Mouse (Mus musculus) cortical plate, adult 2 months (tissue): ENCODE results near the gene Mpdu1. TPM values are rescaled to one million over a fixed set of nuclear protein-coding genes. Genes with fewer than 3 reads are reported as not detected.

Source experiments
- H3K27ac ChIP-seq: fragments of 200-500 bp; 2 replicates; pipeline ENCODE4 v1.5.1; 2012; ENCODE audit warnings: low read length, control low read depth, inconsistent platforms; ENCODE audit not compliant: insufficient read depth
- H3K4me1 ChIP-seq: fragments of 200-500 bp; 2 replicates; pipeline ENCODE4 v1.6.1; 2011; ENCODE audit warnings: low read length; ENCODE audit not compliant: control insufficient read depth, insufficient read depth
- H3K4me3 ChIP-seq: fragments of 200-500 bp; 2 replicates; pipeline ENCODE4 v1.5.1; 2011; ENCODE audit warnings: mild to moderate bottlenecking, low read length, control low read depth; ENCODE audit not compliant: insufficient read depth
- CTCF ChIP-seq: fragments of 200-500 bp; IDR thresholded peaks from 2 replicates; pipeline ENCODE4 v1.5.1; 2011; ENCODE audit warnings: mild to moderate bottlenecking, control low read depth, low read length; ENCODE audit not compliant: insufficient read depth; ENCODE audit errors: extremely low read depth
- POLR2A ChIP-seq: fragments of 200-500 bp; IDR thresholded peaks from 2 replicates; pipeline ENCODE4 v1.6.1; 2011; ENCODE audit warnings: mild to moderate bottlenecking, low read length, control low read depth; ENCODE audit not compliant: insufficient read depth; ENCODE audit errors: extremely low read depth
- polyA plus RNA-seq: library from polyadenylated mRNA; depleted of rRNA; stranded (reverse); fragments of >200 nt; gene quantifications from 2 replicates; pipeline ENCODE4 v1.2.3, GENCODE M21; 2012

Mpdu1 gene
- polyA plus RNA-seq, 1 experiment = 92.8 TPM

DNA sequence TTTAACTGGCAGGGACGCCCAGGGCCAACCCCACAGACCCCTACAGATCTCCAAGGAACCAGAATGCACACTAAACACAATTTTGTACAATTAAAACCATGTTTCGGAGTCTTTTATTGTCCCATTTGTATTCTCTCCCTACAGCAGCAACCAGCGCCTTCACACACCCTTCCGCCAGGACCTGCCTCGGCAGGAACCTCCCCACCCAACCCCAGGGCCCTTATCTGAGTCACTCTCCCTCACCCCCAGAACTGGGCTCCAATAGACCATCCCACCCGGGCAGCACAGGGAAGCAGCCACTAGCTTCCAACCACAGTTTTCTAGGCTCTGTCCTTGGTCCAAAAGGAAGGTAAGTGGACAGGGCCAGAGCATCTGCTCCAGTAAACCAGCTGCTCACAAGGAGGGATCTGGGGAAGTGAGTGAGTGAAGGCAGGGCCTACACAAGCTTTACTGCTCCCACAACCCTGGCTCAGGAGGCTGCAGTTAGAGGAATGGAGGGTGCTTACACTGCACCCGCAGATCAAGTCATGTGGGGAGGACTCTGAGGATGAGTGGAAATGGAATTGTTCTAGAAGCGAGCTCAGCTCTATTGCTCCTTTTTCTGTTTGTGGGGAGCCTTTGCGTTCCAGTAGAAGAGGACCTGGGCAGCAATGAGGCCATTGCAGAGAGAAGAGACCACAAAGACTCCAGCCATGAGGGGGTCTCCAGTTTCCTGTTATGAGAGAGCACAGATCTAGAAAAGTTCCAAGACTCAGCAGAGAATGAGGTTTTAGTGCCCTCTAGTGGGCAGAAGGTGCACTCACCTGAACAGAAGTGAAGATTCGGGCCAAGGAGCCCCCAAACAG, 5.6 kb downstream of the Mpdu1 start:
- H3K4me3 ChIP-seq = no peak overlapping the region
- H3K4me1 ChIP-seq = no peaks in the 10 kb centered on the region
- H3K27ac ChIP-seq = no peak overlapping the region
- TF ChIP-seq CTCF (peak; percentile 72), POLR2A (no peak)

DNA sequence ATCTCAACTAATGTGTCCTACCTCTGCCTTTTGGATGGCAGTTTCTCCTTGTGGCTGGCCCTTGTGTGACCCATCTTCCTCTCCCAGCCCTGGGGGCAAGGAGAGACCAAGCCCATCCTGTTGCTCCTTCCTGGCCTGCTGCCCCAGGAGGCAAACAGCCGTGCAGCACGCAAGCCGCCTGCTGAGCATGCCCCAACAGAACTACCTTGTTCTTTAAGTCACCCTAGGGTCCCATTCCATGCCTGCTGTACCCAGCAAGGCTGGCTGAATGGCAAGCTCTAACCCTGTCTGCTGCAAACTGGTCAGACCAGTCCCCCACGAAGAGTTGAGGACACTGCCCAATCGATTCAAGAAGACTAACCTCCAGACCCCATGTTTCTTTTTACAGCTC, 6.4 kb downstream of the Mpdu1 start:
- TF ChIP-seq POLR2A = no peak
- TF ChIP-seq CTCF = no peak
- Histone ChIP-seq H3K27ac (no peak overlapping the region), H3K4me1 (no peaks in the 10 kb centered on the region), H3K4me3 (no peak overlapping the region)

DNA sequence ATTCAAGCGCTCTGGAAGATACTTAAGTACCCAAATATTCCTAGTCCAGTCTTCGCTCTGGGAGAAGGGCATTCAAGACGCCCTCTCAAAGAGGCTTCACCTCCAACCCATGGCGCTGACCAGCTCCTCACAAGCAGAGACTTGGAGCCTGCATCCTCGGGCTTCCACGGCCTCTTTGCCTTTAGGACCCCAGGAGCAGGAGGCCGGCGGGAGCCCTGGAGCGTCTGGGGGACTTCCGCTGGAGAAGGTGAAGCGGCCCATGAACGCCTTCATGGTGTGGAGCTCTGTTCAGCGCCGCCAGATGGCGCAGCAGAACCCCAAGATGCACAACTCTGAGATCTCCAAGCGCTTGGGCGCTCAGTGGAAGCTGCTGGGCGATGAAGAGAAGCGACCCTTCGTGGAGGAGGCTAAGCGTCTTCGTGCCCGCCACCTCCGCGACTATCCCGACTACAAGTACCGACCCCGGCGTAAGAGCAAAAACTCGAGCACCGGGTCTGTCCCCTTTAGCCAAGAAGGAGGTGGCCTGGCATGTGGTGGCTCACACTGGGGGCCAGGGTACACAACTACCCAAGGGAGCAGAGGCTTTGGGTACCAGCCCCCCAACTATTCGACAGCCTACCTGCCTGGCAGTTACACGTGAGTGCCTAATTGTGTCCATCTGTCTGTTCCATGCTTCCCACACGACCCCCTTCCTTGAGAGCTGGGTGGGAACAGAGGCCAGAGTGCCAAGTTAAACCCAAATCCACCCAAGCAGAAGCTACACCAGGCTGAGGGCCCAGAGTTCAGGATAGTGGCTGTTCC, 7.0 kb downstream of the Mpdu1 start, which contains the start of gene Sox15:
TSS of gene Sox15 (plus strand) at position 51 of the 801 bp plus-strand sequence.
- Histone ChIP-seq H3K4me1 (no peaks in the 10 kb centered on the region), H3K4me3 (no peak within 1 kb of the TSS), H3K27ac (no peak within 1 kb of the TSS)
- TF ChIP-seq POLR2A = no peak
- peak; percentile 65 for TF ChIP-seq CTCF

DNA sequence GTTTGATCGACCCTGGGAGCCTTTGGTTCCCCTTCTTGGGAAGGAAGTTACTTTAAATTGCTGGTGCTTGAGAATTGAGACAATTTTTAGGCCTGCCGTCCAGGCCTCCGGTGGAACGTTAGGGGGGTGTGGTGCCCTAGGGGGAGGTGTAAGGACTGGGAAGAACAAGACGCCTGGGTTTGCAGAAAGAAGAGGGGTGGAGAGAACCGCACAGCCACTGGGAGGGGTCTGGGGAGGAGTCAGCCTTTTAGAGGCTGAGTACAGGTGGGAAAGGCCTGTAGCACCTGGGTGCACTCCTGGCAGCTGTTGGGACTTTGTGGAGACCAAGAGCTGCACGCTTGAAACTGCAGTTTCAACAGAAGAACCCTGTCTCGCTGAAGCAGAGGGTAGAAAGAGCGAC, 7.7 kb downstream of the Mpdu1 start:
- TF ChIP-seq POLR2A = no peak
- TF ChIP-seq CTCF = no peak
- Histone ChIP-seq H3K4me1 (no peaks in the 10 kb centered on the region), H3K27ac (no peak overlapping the region), H3K4me3 (no peak overlapping the region)

DNA sequence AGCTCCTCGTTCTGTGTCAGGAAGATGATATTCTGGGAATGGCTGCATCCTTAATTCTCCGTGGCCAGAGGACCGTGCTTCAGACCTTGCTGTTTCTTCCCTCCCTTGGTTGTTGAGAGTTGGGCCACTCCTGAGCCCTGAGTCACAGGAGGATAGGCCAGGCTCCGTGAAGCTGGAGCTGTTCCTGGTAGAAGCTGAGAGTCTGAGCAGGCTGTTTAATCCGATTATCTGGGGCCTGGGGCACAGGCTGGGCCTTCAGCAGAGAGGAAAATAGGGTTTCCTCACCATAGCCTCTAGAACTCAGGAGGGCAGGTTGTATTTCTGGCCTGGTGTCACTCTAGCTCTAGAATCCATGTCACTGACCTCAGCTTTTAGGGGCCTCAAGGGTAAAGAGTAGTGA, 9.0 kb downstream of the Mpdu1 start:
- Histone ChIP-seq H3K4me1 (no peaks in the 10 kb centered on the region), H3K27ac (no peak overlapping the region), H3K4me3 (no peak overlapping the region)
- no peak for TF ChIP-seq POLR2A
- TF ChIP-seq CTCF = no peak

DNA sequence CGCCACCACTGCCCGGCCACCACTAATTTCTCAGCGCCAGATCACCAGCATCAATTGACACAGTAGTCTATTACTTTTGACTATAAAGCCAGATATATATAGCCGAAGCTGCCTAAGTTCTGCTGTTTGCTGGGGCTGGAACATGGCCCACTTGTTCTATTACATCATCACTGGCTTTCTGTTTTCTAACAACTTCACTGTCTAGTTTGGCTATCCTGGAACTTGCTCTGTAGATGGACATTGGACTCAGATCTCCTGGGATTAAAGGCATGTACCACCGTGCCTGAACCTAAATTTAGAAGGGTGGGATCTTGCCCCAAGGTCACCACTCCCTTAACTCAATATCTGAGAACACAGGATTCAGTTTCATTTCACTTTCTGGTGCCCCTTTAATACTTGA, 16.6 kb downstream of the Mpdu1 start:
- H3K4me3 ChIP-seq = no peak overlapping the region
- H3K4me1 ChIP-seq = no peaks in the 10 kb centered on the region
- TF ChIP-seq CTCF = no peak
- TF ChIP-seq POLR2A = no peak
- no peak overlapping the region for H3K27ac ChIP-seq

DNA sequence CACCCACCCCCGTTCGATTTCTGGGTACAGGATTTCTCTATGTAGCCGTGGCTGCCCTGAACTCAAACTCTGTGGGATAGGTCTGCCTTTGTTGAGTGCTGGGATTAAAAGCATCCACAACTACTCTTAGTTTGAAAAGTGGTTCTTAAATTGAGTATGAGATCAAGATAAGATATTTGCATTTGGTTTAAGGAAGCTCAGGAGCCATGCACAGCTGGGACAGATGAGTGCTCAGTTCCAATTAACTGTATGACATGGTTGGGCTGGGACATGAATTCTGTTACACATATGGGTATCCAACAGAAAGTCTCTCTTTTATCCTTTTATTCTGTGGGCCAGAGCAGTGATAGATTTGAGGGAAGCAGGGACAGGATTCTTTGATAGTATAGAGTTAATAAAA, 27.0 kb downstream of the Mpdu1 start:
- Histone ChIP-seq H3K27ac (no peak overlapping the region), H3K4me3 (no peak overlapping the region), H3K4me1 (peaks cover 1% of the 10 kb centered on the region; the same call in 1 of the 2 replicates)
- TF ChIP-seq POLR2A (no peak), CTCF (no peak)

DNA sequence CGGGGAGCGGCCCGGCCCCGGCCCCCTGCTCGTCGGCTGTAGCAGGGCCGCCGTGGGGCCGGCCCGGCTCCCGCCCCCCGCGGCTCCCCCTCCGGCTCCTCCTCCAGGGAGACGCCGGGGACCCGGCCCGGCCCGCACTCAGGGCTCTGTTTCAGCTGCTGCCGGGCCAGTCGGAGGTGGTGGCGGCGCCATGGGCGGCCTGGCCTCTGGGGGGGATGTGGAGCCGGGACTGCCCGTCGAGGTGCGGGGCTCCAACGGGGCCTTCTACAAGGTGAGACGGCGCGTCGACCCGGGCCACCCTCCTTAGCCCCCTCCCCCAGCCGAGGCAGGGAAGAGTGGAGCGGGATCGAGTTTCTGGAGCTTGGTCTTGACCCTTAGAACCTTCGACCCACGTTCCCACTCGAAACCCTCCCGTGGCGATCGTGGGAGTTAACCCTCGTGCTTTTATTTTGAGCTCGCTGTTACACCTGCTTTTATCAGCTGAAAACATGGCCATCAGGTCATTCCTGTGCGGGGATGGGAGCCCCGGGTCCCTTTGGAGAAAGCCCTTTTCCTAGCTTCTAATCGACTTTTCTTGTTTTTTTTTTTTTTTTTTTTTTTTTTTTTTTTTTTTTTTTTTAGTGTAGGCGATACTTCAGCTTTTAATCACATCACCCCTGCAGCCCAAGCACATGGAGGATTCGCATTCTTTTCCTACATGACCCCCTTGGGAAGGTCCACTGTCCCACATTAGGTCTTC, 29.1 kb downstream of the Mpdu1 start:
- peak overlapping the region; percentile 30; the same call in 1 of the 2 replicates for H3K27ac ChIP-seq
- peaks cover 1% of the 10 kb centered on the region; the same call in 1 of the 2 replicates for H3K4me1 ChIP-seq
- peak overlapping the region; percentile 96 for H3K4me3 ChIP-seq
- TF ChIP-seq POLR2A = no peak
- TF ChIP-seq CTCF = no peak

DNA sequence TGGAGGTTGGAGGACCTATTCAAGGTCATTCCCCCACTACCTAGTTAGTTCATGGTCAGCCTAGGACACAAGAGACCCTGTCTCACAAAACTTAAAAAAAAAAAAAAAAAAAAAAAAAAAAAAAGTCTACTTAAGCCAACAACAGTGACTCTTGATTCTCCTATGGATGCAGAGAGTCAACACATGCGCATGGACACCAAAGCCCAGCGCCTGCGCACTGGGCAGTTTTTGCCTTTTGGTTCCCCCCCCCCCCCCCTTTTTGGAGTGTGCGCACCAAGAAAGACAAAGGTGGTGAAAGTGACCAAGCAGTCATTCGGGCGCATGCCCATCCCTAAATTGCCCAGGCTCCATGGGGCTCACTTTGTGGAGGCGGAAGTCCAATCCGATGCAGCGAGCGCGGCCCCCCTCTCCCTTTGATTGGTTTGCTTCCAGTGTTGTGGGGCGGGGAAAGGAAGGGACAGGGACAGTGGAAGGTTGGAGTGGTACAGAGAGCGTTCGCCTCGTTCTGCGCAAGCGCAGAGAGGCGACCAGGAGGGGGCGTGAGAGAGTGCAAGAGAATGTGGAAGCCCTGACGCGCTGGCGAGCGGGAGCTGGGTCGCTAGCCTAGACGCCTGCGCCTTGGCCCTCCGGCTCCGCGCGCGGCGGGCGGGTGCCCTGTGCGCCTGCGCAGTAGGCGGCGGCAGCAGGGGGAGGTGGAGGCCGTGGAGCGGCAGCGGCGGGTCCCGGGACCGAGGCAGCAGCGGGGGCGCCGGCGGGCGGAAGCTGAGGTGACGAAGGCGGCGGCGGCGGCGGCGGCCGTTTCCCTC, 30.0 kb downstream of the Mpdu1 start, which contains the start of gene Fxr2:
TSS of gene Fxr2 (plus strand) at position 707 of the 806 bp plus-strand sequence.
- Histone ChIP-seq H3K27ac (peak within 1 kb of the TSS; percentile 30; the same call in 1 of the 2 replicates), H3K4me3 (peak within 1 kb of the TSS; percentile 96), H3K4me1 (peaks cover 1% of the 10 kb centered on the region; the same call in 1 of the 2 replicates)
- TF ChIP-seq POLR2A (peak; percentile 54; the same call in 1 of the 2 replicates), CTCF (peak; percentile 62)
